In genomic region chr9:96684165-96684792, GRCm38 (mm10) we compare ENCODE assay signal across 25 mouse cellular contexts. TPM values are rescaled to one million over a fixed set of nuclear protein-coding genes. Genes with fewer than 3 reads are reported as not detected.
DNase-seq lines count a peak whose midpoint lies in the region; ATAC-seq lines count a peak whose summit lies in the region.
"Had no signal": no experiment of that assay in that cellular context is flagged by ENCODE, and none has a peak within 500 bp of the region (broad histone marks: within the 10 kb centered on the region; RNA-seq: fewer than 3 reads in every experiment).

No protein-coding gene starts in this region.

- peak overlapping the region; percentile 48; the same call in 1 of the 2 replicates for H3K27ac ChIP-seq in heart, embryonic 16.5 days (ENCODE audit: low read length)
- H3K27ac ChIP-seq in intestine, embryonic 15.5 days = no peak overlapping the region
- no peak overlapping the region for H3K27ac ChIP-seq in forebrain, embryonic 10.5 days
- H3K27ac ChIP-seq: gastrocnemius, adult 2 months; heart, adult 2 months; hindbrain, embryonic 14.5 days; hindbrain, postnatal 0 days had no signal

- H3K9me3 ChIP-seq in heart, embryonic 16.5 days (replicated peaks; ENCODE audit: control insufficient read depth, low read length) = no peaks in the 10 kb centered on the region
- no peaks in the 10 kb centered on the region for H3K9me3 ChIP-seq in intestine, embryonic 15.5 days
- H3K9me3 ChIP-seq in forebrain, embryonic 10.5 days = peaks cover 5% of the 10 kb centered on the region

- intact Hi-C loops in heart, postnatal 14 days (cut with DNase I) = no loop called here

- H3K4me1 ChIP-seq in heart, embryonic 16.5 days (ENCODE audit: control insufficient read depth, insufficient read depth, low read length) = peaks cover 10% of the 10 kb centered on the region
- peaks cover 2% of the 10 kb centered on the region; the same call in 1 of the 2 replicates for H3K4me1 ChIP-seq in intestine, embryonic 15.5 days (replicated peaks)
- peaks cover 26% of the 10 kb centered on the region for H3K4me1 ChIP-seq in forebrain, embryonic 10.5 days

- no peak for ATAC-seq in heart, embryonic 16.5 days (replicated peaks; ENCODE audit: extremely low read depth, insufficient read depth, low FRiP score)
- ATAC-seq in intestine, embryonic 15.5 days = peak; percentile 77; the same call in 1 of the 2 replicates
- peak; percentile 26; the same call in 1 of the 2 replicates for ATAC-seq in megakaryocyte-erythroid progenitor cell, adult 5-6 weeks (replicated peaks; ENCODE audit: low FRiP score, low TSS enrichment, poor library complexity, severe bottlenecking)
- ATAC-seq: activated CD4-positive, CD25-positive, alpha-beta regulatory T cell, adult 4 months; forebrain, embryonic 14.5 days; forebrain, postnatal 0 days; hindbrain, postnatal 0 days; inflammation-experienced regulatory T-cells, adult 6 months had no signal

- no peaks in the 10 kb centered on the region for H3K27me3 ChIP-seq in heart, embryonic 16.5 days (ENCODE audit: control insufficient read depth, insufficient read depth, low read length)
- no peaks in the 10 kb centered on the region for H3K27me3 ChIP-seq in intestine, embryonic 15.5 days (replicated peaks)
- H3K27me3 ChIP-seq in forebrain, embryonic 10.5 days (ENCODE audit: poor library complexity, severe bottlenecking) = peaks cover 37% of the 10 kb centered on the region

- WGBS in heart, embryonic 16.5 days = 57% methylated on average over 4 of the region's 4 CpGs
- WGBS in intestine, embryonic 15.5 days = 86% methylated on average over 4 of the region's 4 CpGs
- WGBS in forebrain, embryonic 10.5 days = 75% methylated on average over 4 of the region's 4 CpGs

- peak; percentile 72 for DNase-seq in heart, adult 11 months
- no peak for DNase-seq in heart, postnatal 14 days
- no peak for DNase-seq in heart, adult 18-20 months
- no peak for DNase-seq in urinary bladder, postnatal 25 days (ENCODE audit: low spot score)
- DNase-seq in forebrain, embryonic 10.5 days (ENCODE audit: extremely low spot score, low spot score) = no peak
- DNase-seq: adrenal gland, adult 8-10 months; adrenal gland, postnatal 25 days; cerebellum, adult 11-12 months; cerebellum, adult 8-10 months; cerebellum, postnatal 14 days; forebrain, postnatal 0 days; gastrocnemius, adult 2 months; gastrocnemius, postnatal 14 days; heart, postnatal 4 days; kidney, adult 2 months had no signal

- H3K9ac ChIP-seq in heart, embryonic 16.5 days (ENCODE audit: low read length) = no peak overlapping the region
- no peak overlapping the region for H3K9ac ChIP-seq in intestine, embryonic 15.5 days
- H3K9ac ChIP-seq: forebrain, postnatal 0 days; hindbrain, embryonic 14.5 days had no signal

- peaks cover 37% of the 10 kb centered on the region for H3K36me3 ChIP-seq in heart, embryonic 16.5 days (ENCODE audit: control insufficient read depth, insufficient read depth)
- H3K36me3 ChIP-seq in intestine, embryonic 15.5 days = peaks cover 16% of the 10 kb centered on the region
- H3K36me3 ChIP-seq in forebrain, embryonic 10.5 days (replicated peaks) = peaks cover 34% of the 10 kb centered on the region

- H3K4me3 ChIP-seq in heart, embryonic 16.5 days (ENCODE audit: low read length) = no peak overlapping the region
- no peak overlapping the region for H3K4me3 ChIP-seq in intestine, embryonic 15.5 days (replicated peaks)
- H3K4me3 ChIP-seq in forebrain, embryonic 10.5 days = no peak overlapping the region
- H3K4me3 ChIP-seq: gastrocnemius, adult 2 months; heart, adult 2 months had no signal

- no peak overlapping the region for H3K4me2 ChIP-seq in heart, embryonic 16.5 days (ENCODE audit: low read depth, low read length)
- no peak overlapping the region for H3K4me2 ChIP-seq in intestine, embryonic 15.5 days (replicated peaks)
- H3K4me2 ChIP-seq: heart, embryonic 11.5 days; hindbrain, embryonic 14.5 days had no signal

RNA-seq across cellular contexts. Expression of gene Rasa2, which starts 52.9 kb away (rescaled TPM):
- 1 to 10 TPM; 8.5 to 8.9 TPM for total RNA-seq in heart, postnatal 14 days (2021)
- 13.3 and 13.4 TPM in 2 replicates for polyA plus RNA-seq in heart, embryonic 16.5 days (2015; fragmentation: Nextera tagmentation; extraction: Ambion mirVana)
- 1 to 10 TPM; 3.9 to 5.9 TPM for total RNA-seq in heart, adult 18-20 months (2021)
- 16.4 and 17.1 TPM in 2 replicates for polyA plus RNA-seq in intestine, embryonic 15.5 days (2015; fragmentation: Nextera tagmentation; extraction: Ambion mirVana)
- total RNA-seq in megakaryocyte-erythroid progenitor cell, adult 5-6 weeks (2014; fragmentation: Nextera tagmentation) = 8.7 and 9.7 TPM in 2 replicates
- 9.7 and 13.8 TPM in 2 replicates for total RNA-seq in megakaryocyte-erythroid progenitor cell, adult 5-6 weeks (2017)
- polyA plus RNA-seq in forebrain, embryonic 10.5 days (2016; fragmentation: Nextera tagmentation; extraction: Ambion mirVana) = 11.7 and 13.3 TPM in 2 replicates
